Mouse (Mus musculus): ENCODE measurements around the gene Nat8f3. TPM values are rescaled to one million over a fixed set of nuclear protein-coding genes. Genes with fewer than 3 reads are reported as not detected.

Nat8f3 gene
- 0.15 TPM in 1 of 2 replicates, not detected in the other for polyA plus RNA-seq (2015; fragmentation: Nextera tagmentation; extraction: Ambion mirVana)

GRCm38 (mm10) chr6:85765532-85765931 is at the start of gene Nat8f3:
Gene Nat8f3, minus strand, starts transcription at chr6:85765754.

GRCm38 (mm10) chr6:85713105-85713504 is 52.4 kb downstream of the Nat8f3 start, which contains the start of gene Nat8f7:
Gene Nat8f7, minus strand, starts transcription at chr6:85713205.

Small RNAs within 50 kb of the gene (microRNA-seq; reads per million reads assigned to microRNA genes)
- not detected for gene Gm27317 (ENCODE audit: borderline replicate concordance, insufficient number of aligned reads)
- gene Mir6375 (ENCODE audit: borderline replicate concordance, insufficient number of aligned reads): not detected

Other genes starting within 250 kb of the Nat8f3 start
- gene Alms1, start 178.2 kb downstream of the Nat8f3 start, polyA plus RNA-seq (2015; fragmentation: Nextera tagmentation; extraction: Ambion mirVana): 1.7 and 2.9 TPM in 2 replicates
- gene Nat8f7, start 52.5 kb downstream of the Nat8f3 start, polyA plus RNA-seq (2015; fragmentation: Nextera tagmentation; extraction: Ambion mirVana): 0.15 TPM in 1 of 2 replicates, not detected in the other
- not detected in 2 replicates for gene Nat8f6, start 55.2 kb upstream of the Nat8f3 start, polyA plus RNA-seq (2015; fragmentation: Nextera tagmentation; extraction: Ambion mirVana)
- gene Nat8f5, start 55.2 kb upstream of the Nat8f3 start, polyA plus RNA-seq (2015; fragmentation: Nextera tagmentation; extraction: Ambion mirVana): 0.17 and 1.4 TPM in 2 replicates
- 0.55 and 1.5 TPM in 2 replicates for gene Nat8, start 66.3 kb upstream of the Nat8f3 start, polyA plus RNA-seq (2015; fragmentation: Nextera tagmentation; extraction: Ambion mirVana)
- 0.14 and 0.19 TPM in 2 replicates for gene Nat8f2, start 103.4 kb upstream of the Nat8f3 start, polyA plus RNA-seq (2015; fragmentation: Nextera tagmentation; extraction: Ambion mirVana)
- 5.2 and 12.2 TPM in 2 replicates for gene Nat8f4, start 139.1 kb upstream of the Nat8f3 start, polyA plus RNA-seq (2015; fragmentation: Nextera tagmentation; extraction: Ambion mirVana)
- gene Tprkb, start 146.1 kb upstream of the Nat8f3 start, polyA plus RNA-seq (2015; fragmentation: Nextera tagmentation; extraction: Ambion mirVana): 69.0 and 77.5 TPM in 2 replicates
- 62.4 and 80.9 TPM in 2 replicates for gene Nat8f1, start 149.9 kb upstream of the Nat8f3 start, polyA plus RNA-seq (2015; fragmentation: Nextera tagmentation; extraction: Ambion mirVana)
- gene Dusp11, start 195.9 kb upstream of the Nat8f3 start, polyA plus RNA-seq (2015; fragmentation: Nextera tagmentation; extraction: Ambion mirVana): 26.2 and 34.7 TPM in 2 replicates

Measured in adrenal gland, postnatal 0 days (tissue).